Mouse (Mus musculus) brain, adult 2 months (tissue): ENCODE measurements at regions not wholly inside any gene's neighbourhood (a gene's known extent, or its start where the extent isn't known, plus 50 kb on each side); places are given as distances from the start of the nearest gene placed in this dataset.
A peak's percentile ranks its signal among the peaks of the same experiment; 100 is the strongest.

Source experiments
- DNase-seq: peaks from one replicate; pipeline ENCODE4 v3.0.0; 2011; ENCODE audit warnings: low read depth, low spot score

DNA sequence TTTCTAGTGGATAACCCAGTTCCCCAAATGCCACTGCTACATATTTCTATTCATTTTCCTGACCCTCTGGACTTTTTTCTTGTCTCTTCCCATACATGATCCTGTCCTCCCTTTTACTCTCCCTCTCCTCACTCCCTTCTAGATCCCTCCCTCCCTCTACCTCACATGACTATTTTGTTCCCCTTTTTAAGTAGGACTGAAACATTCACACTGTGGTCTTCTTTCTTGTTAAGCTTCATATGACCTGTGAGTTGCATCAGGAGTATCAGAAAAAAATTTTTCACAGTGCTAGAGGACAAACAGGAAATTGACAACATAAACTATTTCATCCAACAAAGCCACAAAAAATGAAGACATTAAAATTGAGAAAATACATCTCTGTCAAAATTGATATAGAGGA, 797.5 kb downstream of the Ndufa4 start:
- DNase-seq: no peak

GRCm38 (mm10) chr6:11108346-11108966, 798.8 kb downstream of the Ndufa4 start:
- DNase-seq: no peak

GRCm38 (mm10) chr6:11103415-11103814, 803.9 kb downstream of the Ndufa4 start:
- DNase-seq: peak; percentile 24

DNA sequence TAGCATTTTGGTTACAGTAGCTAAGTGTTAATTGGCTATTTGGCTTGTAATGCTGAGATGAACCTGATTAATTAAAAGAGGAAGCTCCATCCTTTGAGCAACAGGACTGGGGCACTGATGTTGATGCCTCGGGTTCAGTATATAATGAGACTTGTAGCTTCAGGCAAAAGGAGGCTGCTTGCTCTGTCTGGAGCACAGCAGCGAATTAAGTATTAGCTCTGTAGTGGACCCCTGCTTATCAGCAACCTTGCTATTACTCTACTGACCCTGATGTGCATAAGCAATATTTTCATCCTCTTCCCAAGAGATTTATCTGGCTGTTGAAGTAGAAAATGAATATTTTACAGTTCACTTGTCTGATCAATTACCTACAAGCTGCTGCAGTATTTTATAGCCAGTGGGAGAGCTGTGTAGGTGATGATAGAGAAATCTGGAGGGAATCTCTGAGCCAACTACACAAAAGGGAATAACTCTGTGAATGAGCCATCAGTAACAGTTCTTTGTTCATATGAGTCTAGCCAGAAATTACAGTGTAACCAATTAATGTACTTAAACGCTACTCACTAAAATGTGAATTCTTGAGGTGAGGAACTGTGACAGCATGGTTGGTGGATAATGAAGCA, 846.2 kb downstream of the Ndufa4 start:
- peak; percentile 0 for DNase-seq
